Mouse (Mus musculus): ENCODE measurements around the gene Nlrx1. TPM values are rescaled to one million over a fixed set of nuclear protein-coding genes. Genes with fewer than 3 reads are reported as not detected.
A peak's percentile ranks its signal among the peaks of the same experiment; 100 is the strongest.

Gene Nlrx1
- polyA plus RNA-seq (2015; fragmentation: Nextera tagmentation; extraction: Ambion mirVana) = 3.3 and 3.5 TPM in 2 replicates

DNA sequence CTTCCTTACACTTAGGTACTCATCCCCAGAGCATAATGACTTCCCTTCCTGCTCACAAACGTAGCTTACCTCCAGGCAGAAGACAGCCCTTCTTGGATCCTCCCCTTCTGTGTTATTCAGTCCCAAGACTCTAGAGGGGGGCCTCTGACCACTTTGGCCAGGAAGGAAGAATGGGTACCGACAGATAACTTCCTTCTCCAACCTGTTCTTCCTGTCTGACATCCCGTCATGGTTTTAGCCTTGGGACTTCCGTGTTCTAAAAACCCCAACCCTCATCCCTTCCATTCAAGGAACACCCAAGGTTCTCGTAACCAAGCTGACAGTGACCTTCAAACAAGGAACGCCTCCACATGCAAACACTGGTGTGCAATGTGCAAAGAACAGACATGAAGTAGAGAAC is at the start of gene Nlrx1:
TSS of gene Nlrx1 (minus strand) at position 168 of the 400 bp plus-strand sequence.
- H3K9ac ChIP-seq (replicated peaks) = peak within 1 kb of the TSS; percentile 56
- peaks cover 33% of the 10 kb centered on the region for H3K4me1 ChIP-seq (replicated peaks)
- peak within 1 kb of the TSS; percentile 52 for H3K4me2 ChIP-seq (replicated peaks)
- H3K36me3 ChIP-seq = peaks cover 9% of the 10 kb centered on the region
- peak within 1 kb of the TSS; percentile 33 for H3K4me3 ChIP-seq (replicated peaks)
- H3K27ac ChIP-seq = peak within 1 kb of the TSS; percentile 72
- no peaks in the 10 kb centered on the region for H3K9me3 ChIP-seq
- 83% methylated on average over 6 of the region's 6 CpGs for WGBS
- ATAC-seq = no peak
- H3K27me3 ChIP-seq = no peaks in the 10 kb centered on the region

DNA sequence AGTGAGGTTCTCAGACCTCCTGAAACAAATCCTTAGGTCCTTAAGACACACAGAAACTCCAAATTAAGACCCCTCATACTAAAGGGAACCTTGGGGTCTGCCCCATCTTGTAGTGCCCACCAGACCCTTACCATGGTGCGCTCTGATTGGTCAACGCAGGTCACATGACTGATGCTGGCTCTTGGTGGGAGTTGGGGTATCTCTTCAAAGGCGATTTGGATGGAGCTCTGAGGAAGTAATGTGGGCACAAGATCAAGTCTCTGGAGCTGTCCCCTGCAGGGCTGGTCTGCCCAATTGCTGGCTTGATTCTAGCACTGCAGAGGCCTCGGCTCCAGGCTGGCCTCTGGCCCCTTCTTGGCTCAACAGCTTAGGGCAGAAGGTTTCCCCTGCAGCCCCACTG is 49.1 kb upstream of the Nlrx1 start:
- Histone ChIP-seq H3K27ac (no peak overlapping the region), H3K9ac (replicated peaks) (peak overlapping the region; percentile 98; the same call in 1 of the 2 replicates), H3K4me1 (replicated peaks) (peaks cover 33% of the 10 kb centered on the region), H3K36me3 (peaks cover 42% of the 10 kb centered on the region), H3K9me3 (no peaks in the 10 kb centered on the region), H3K27me3 (no peaks in the 10 kb centered on the region), H3K4me2 (replicated peaks) (peak overlapping the region; percentile 93), H3K4me3 (replicated peaks) (0 out of 2 replicates have a peak overlapping the region, but pooled peaks have one; percentile 98)
- 66% methylated on average over 4 of the region's 4 CpGs for WGBS
- ATAC-seq = no peak

DNA sequence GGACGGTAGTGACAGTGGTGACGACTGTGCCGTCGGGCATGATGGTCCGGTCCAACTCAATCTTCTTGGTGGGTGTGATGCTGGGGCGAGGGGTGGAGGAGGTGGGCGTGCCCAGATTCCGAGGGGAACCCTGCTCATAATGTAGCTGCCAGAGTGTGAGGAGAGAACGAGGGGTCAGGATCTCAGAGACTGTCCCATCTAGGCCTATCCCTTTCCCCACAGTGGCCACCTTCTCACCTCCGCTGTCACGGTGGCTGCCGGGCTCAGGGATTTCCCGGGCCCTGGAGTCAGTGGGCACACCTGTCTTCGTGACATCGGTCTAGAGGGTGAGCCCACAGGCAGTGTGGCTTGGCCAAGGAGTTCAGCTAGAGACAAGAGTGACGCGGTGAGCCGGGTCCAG is 46.5 kb upstream of the Nlrx1 start:
- H3K9me3 ChIP-seq = no peaks in the 10 kb centered on the region
- H3K36me3 ChIP-seq = peaks cover 56% of the 10 kb centered on the region
- H3K4me1 ChIP-seq (replicated peaks) = peaks cover 36% of the 10 kb centered on the region
- no peak overlapping the region for H3K4me2 ChIP-seq (replicated peaks)
- 93% methylated on average over 18 of the region's 18 CpGs for WGBS
- 0 out of 2 replicates have a peak, but pooled peaks cover 3% of the 10 kb centered on the region for H3K27me3 ChIP-seq
- H3K9ac ChIP-seq (replicated peaks) = no peak overlapping the region
- ATAC-seq = no peak
- H3K27ac ChIP-seq = no peak overlapping the region
- no peak overlapping the region for H3K4me3 ChIP-seq (replicated peaks)

DNA sequence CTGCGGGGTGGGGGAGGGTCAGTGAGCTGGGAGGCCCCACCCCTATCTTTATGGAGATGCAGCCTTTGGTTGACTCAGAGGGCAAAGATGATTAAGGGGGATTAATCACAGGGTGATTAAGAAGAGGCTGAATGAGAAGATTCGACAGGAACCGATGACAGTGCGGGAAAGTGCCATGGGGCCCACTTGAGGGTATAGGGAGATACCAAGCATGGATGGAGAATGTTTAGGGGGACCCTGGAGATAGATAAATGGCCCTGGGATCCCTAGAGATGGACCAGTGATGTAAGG is 45.8 kb upstream of the Nlrx1 start:
- H3K27me3 ChIP-seq = 0 out of 2 replicates have a peak, but pooled peaks cover 3% of the 10 kb centered on the region
- no peak overlapping the region for H3K4me2 ChIP-seq (replicated peaks)
- H3K27ac ChIP-seq = no peak overlapping the region
- H3K9ac ChIP-seq (replicated peaks) = no peak overlapping the region
- H3K4me1 ChIP-seq (replicated peaks) = peaks cover 33% of the 10 kb centered on the region
- no peak overlapping the region for H3K4me3 ChIP-seq (replicated peaks)
- no peak for ATAC-seq
- H3K9me3 ChIP-seq = no peaks in the 10 kb centered on the region
- H3K36me3 ChIP-seq = peaks cover 58% of the 10 kb centered on the region
- whole genome bisulfite sequencing = 57% methylated on average over 4 of the region's 4 CpGs

DNA sequence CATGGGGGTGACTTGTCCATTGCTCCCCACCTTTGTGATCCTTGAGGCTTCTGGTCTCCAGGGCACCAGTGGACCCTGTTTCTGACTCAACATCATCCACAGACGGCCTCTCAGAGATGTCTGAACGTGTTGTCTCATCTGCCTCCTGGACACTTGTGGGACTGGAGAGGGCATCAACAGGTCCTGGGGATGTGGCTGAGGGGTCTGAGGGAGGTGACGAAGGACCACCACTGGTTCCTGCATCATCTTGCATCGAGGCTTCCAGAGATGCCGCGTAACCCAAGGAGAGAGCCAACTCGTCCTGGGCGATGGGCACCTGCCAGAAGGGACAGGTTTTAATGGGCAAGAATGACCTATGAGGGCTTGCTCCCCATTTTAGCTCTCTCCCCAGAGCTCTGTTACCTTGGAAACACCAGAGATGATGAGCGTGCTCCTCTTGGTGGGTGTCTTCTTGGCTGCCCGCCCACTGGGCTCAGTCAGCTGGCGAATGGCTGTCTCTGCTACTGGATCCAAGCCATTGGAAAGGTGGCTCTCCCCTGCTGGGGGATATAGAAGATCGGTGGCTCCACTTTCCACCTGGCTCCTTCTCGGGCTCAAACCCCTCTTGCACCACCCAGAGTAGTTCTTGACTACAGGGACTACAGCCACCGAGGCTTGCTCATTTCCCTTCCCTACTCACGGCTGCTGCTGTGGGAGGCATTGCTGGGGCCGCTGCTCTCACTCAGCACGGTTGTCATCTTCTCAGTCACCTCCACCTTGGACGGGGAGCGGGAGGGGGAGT is 45.3 kb upstream of the Nlrx1 start:
- Histone ChIP-seq H3K27ac (no peak overlapping the region), H3K4me1 (replicated peaks) (peaks cover 28% of the 10 kb centered on the region), H3K27me3 (0 out of 2 replicates have a peak, but pooled peaks cover 3% of the 10 kb centered on the region), H3K36me3 (peaks cover 58% of the 10 kb centered on the region), H3K4me2 (replicated peaks) (no peak overlapping the region), H3K9ac (replicated peaks) (no peak overlapping the region), H3K4me3 (replicated peaks) (no peak overlapping the region), H3K9me3 (no peaks in the 10 kb centered on the region)
- WGBS = 72% methylated on average over 19 of the region's 19 CpGs
- no peak for ATAC-seq

DNA sequence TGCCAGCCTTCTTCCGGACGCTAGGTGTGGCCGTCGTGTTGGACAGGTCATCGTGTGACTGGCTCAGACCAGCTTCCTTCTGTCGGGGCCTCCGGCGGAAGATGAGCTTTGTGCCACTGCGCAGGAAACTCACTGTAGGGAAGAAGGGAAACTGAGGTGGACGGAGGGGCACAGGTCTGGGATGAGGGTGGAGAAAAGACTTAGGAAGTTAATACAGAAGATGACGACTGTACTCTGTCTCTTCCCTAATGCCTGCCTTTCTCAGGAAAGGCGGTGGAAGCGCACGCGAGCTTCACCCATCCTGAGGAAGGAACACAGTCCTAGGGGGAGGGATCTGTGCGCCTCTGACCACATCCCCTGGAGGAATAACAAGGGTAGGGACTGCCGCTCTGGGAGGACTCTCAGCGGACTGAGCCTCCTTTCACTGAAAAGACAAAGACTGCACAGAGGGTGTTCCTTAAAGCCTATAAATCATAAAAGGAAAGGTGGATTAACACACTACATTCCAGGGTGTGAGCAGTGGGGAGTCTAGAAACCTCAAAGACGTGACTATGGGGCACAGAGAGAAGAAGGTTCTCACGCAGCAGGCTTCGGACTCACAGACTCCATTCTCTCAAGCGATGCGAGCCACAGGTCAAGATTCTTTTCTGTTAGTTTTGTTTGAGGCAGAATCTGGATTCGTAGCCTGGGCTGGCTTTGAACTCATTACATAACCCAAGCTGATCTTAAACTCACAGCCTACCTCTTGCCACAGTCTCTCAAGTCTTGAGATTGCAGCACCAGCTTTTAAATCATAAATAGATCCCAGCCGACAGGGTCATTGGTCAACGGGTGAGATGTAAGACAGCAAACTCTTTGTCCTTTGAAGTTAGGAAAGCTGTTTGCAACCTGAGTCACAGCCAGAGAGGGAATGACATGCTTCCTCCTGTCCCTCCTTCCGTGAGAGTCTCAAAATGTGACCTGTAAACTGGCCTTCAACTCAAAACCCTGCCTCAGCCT is 43.0 kb upstream of the Nlrx1 start:
- peaks cover 52% of the 10 kb centered on the region for H3K36me3 ChIP-seq
- no peaks in the 10 kb centered on the region for H3K9me3 ChIP-seq
- 0 out of 2 replicates have a peak overlapping the region, but pooled peaks have one; percentile 36 for H3K9ac ChIP-seq (replicated peaks)
- no peak overlapping the region for H3K4me3 ChIP-seq (replicated peaks)
- H3K27me3 ChIP-seq = 0 out of 2 replicates have a peak, but pooled peaks cover 3% of the 10 kb centered on the region
- H3K4me2 ChIP-seq (replicated peaks) = 0 out of 2 replicates have a peak overlapping the region, but pooled peaks have one; percentile 12
- peak; percentile 41; the same call in 1 of the 2 replicates for ATAC-seq
- peak overlapping the region; percentile 44; the same call in 1 of the 2 replicates for H3K27ac ChIP-seq
- peaks cover 12% of the 10 kb centered on the region for H3K4me1 ChIP-seq (replicated peaks)
- WGBS = 3% methylated on average over 27 of the region's 27 CpGs

DNA sequence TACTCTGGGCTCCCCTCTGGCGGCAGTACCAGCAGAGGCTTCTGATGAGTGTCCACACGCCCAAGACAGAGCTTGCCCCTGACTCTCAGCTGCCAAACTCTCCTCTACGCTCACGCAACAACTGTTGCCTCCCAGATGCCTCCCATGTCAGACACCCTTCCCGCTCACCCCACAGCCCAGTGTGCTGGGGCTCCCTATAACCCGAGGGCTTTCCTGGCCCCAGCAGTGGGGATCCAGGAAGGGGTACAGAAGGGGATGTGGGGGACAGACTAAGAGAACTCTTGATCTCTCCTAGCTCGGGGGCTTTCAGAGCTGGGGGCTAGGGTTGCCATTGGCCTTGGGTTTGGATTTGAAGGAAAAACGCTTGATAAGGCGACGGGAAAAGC is 42.3 kb upstream of the Nlrx1 start:
- no peak for ATAC-seq

DNA sequence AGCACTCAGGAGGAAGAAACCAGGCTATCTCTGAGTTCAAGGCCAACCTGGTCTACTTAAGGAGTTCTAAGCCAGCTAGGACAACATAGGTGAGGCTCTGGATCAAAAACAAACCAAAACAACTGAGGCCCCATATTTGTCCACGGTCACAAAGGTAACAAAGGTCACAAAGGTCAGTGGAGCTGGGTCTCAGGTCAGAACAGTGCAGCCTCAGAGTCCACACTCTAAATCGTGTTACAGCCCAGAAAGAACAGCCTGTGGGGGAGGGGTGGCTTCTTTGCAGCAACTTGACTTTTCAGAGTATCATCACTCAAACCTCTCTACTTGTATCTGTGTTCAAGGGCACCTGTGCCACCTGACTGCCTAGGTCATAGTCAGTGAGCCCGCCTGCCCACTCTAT is 41.4 kb upstream of the Nlrx1 start:
- Histone ChIP-seq H3K4me1 (replicated peaks) (peaks cover 14% of the 10 kb centered on the region), H3K27ac (no peak overlapping the region), H3K27me3 (0 out of 2 replicates have a peak, but pooled peaks cover 3% of the 10 kb centered on the region), H3K4me2 (replicated peaks) (no peak overlapping the region), H3K4me3 (replicated peaks) (no peak overlapping the region), H3K36me3 (peaks cover 35% of the 10 kb centered on the region), H3K9ac (replicated peaks) (no peak overlapping the region), H3K9me3 (no peaks in the 10 kb centered on the region)
- ATAC-seq = no peak
- WGBS = 66% methylated on average over 3 of the region's 3 CpGs

More for the DNA sequence above, 42.3 kb upstream of the Nlrx1 start:
- 0 out of 2 replicates have a peak overlapping the region, but pooled peaks have one; percentile 36 for H3K9ac ChIP-seq (replicated peaks)
- no peak overlapping the region; the same call in 1 of the 2 replicates for H3K27ac ChIP-seq
- peaks cover 12% of the 10 kb centered on the region for H3K4me1 ChIP-seq (replicated peaks)
- H3K4me2 ChIP-seq (replicated peaks) = no peak overlapping the region
- H3K9me3 ChIP-seq = no peaks in the 10 kb centered on the region
- 0 out of 2 replicates have a peak, but pooled peaks cover 3% of the 10 kb centered on the region for H3K27me3 ChIP-seq
- 27% methylated on average over 10 of the region's 10 CpGs for WGBS
- H3K4me3 ChIP-seq (replicated peaks) = no peak overlapping the region
- peaks cover 45% of the 10 kb centered on the region for H3K36me3 ChIP-seq

DNA sequence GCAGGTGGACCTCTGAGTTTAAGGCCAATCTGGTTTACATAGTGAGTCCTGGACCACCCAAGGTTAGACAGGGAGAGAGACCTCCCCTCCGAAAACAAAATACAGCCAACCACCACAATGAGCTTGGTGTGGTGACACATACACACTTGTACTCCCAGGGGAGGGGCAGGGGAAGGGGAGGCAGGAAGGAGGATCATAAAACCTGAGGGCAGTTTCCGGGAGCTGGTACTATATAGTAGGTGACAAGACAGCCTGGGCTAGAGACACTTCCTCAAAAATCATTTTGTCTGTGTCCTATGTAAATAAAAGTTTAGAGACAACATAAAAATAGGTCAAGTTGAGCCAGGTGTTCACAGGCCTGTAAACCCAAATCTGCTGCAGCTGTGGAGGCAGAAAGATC is 38.8 kb upstream of the Nlrx1 start:
- Histone ChIP-seq H3K4me2 (replicated peaks) (no peak overlapping the region), H3K9ac (replicated peaks) (no peak overlapping the region), H3K9me3 (no peaks in the 10 kb centered on the region), H3K36me3 (peaks cover 22% of the 10 kb centered on the region), H3K4me1 (replicated peaks) (peaks cover 26% of the 10 kb centered on the region), H3K27me3 (0 out of 2 replicates have a peak, but pooled peaks cover 3% of the 10 kb centered on the region), H3K4me3 (replicated peaks) (no peak overlapping the region), H3K27ac (no peak overlapping the region)
- ATAC-seq = no peak
- 92% methylated on average over 2 of the region's 2 CpGs for WGBS

DNA sequence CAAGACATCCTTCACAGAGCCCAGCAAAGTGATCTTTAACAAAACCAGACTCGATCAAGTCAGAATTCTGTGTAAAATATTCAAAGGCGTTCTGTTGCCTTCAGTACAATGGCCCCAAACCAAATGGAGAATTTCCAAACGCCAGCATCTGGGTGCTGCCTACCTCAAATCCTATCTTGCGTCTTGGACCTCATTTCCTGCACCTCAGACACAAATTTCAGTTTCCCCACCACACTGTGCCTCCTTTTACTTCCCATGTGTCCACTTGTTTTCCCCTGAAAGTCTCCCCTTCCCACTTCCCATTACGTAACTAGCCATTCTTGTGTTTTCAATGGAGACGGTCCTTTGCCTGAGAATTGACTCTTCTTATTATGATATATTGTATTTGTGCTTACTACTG is 38.1 kb upstream of the Nlrx1 start:
- WGBS = 86% methylated on average over 6 of the region's 6 CpGs

DNA sequence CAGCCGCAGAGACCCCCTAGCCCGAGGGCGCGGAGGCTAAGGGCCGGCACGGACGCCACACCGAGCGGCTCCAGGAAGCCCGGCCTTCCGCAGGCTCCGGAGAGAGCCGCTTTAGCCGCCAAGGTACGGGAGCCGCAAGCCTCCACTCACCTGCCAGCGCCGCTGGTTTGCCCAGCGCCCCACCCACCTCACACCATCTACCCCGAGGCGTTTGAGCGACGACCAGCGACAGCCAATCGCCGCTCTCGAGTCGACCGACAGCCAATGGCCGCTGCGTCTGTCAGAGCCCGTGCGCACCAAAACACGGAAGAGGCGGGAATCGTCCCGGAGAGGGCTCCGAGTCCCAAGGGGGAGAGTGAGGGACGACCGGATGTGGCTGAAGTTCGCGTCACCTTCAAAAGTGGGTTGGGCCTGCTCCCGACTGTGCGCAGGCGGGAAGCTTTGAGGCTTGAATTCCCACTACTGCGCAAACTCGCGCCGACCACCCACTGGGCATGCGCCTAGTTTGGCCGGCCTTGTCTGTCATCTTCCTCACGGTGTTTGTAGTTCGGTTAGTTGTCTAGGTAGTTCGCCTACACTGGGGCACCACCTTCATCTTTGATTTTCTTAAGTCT is 37.2 kb upstream of the Nlrx1 start, which contains the start of gene Hinfp:
TSS of gene Hinfp (minus strand) at position 206 of the 614 bp plus-strand sequence.
- Histone ChIP-seq H3K9me3 (no peaks in the 10 kb centered on the region), H3K4me3 (replicated peaks) (peak within 1 kb of the TSS; percentile 96), H3K9ac (replicated peaks) (peak within 1 kb of the TSS; percentile 98), H3K36me3 (peaks cover 28% of the 10 kb centered on the region), H3K4me1 (replicated peaks) (peaks cover 15% of the 10 kb centered on the region), H3K27ac (peak within 1 kb of the TSS; percentile 85), H3K4me2 (replicated peaks) (peak within 1 kb of the TSS; percentile 81), H3K27me3 (no peaks in the 10 kb centered on the region)
- WGBS = 0% methylated on average over 54 of the region's 54 CpGs
- ATAC-seq = peak; percentile 99

More for the DNA sequence above, 38.1 kb upstream of the Nlrx1 start:
- ATAC-seq = no peak
- Histone ChIP-seq H3K4me2 (replicated peaks) (no peak overlapping the region), H3K4me3 (replicated peaks) (no peak overlapping the region), H3K4me1 (replicated peaks) (peaks cover 21% of the 10 kb centered on the region), H3K36me3 (peaks cover 26% of the 10 kb centered on the region), H3K27ac (no peak overlapping the region), H3K9ac (replicated peaks) (no peak overlapping the region), H3K27me3 (0 out of 2 replicates have a peak, but pooled peaks cover 3% of the 10 kb centered on the region), H3K9me3 (no peaks in the 10 kb centered on the region)

Data from midbrain, embryonic 13.5 days (tissue).